Mouse (Mus musculus): ENCODE data around the gene Btbd11. TPM values are rescaled to one million over a fixed set of nuclear protein-coding genes. Genes with fewer than 3 reads are reported as not detected.

Btbd11 gene
- polyA plus RNA-seq, 1 experiment from 2014 or later: 28.7 TPM

DNA sequence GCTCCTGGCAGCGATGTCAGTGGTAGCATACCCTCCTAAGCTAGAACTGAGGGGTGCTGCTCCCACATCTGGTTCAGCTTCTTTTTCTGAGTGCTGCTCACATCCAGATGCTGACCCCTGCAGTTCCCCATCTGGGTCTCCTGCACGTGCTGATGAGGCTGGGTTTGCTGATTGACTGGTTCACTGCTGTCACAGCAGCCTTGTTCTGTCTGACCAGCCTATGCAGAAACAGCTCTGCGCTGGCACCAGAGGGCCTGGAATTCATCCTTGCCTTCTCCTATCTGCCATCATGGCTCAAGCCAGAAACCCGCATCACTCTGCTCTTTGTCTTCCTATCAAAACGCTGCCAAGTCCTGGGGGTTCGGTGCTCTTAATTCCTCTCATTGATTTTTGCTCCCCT, 95.9 kb downstream of the Btbd11 start:
- DNase-seq (ENCODE audit: low spot score) (no peak), ATAC-seq (ENCODE audit: low FRiP score) (peak; percentile 65)
- H3K4me3 ChIP-seq (replicated peaks; ENCODE audit: low read length): no peak overlapping the region
- no peak overlapping the region for H3K9ac ChIP-seq
- no peak overlapping the region for H3K4me2 ChIP-seq (replicated peaks)
- no peaks in the 10 kb centered on the region for H3K9me3 ChIP-seq (ENCODE audit: control insufficient read depth, low read length)
- H3K36me3 ChIP-seq (replicated peaks; ENCODE audit: control insufficient read depth, insufficient read depth): no peaks in the 10 kb centered on the region
- no peaks in the 10 kb centered on the region for H3K27me3 ChIP-seq (ENCODE audit: control insufficient read depth, insufficient read depth, low read length)
- H3K27ac ChIP-seq: peak overlapping the region; percentile 49
- H3K4me1 ChIP-seq (replicated peaks; ENCODE audit: control insufficient read depth, insufficient read depth, low read length): peaks cover 31% of the 10 kb centered on the region
- 15% methylated on average over 6 of the region's 6 CpGs for WGBS

DNA sequence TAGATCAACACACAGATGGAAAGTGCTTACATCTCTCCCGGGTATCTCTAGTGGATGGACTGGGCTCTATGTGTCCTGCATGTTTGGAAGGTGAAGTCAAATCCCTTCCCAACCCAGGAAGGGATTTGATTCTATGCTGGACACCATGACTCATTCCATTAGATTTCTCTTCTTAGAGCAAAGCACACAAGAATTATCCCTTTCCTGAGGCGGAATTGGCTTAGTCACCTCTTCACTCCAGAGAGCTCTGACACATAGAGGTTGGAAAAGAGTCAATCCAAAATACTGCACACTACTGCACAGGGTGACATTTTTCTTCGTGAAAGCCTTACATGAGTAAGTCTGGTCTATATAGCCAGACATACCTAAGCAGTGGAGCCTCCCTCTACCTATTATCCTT, 99.8 kb downstream of the Btbd11 start:
- ATAC-seq (ENCODE audit: low FRiP score): no peak
- Histone ChIP-seq H3K9ac (no peak overlapping the region), H3K27ac (no peak overlapping the region), H3K4me2 (replicated peaks) (no peak overlapping the region), H3K9me3 (ENCODE audit: control insufficient read depth, low read length) (no peaks in the 10 kb centered on the region), H3K4me1 (replicated peaks; ENCODE audit: control insufficient read depth, insufficient read depth, low read length) (peaks cover 16% of the 10 kb centered on the region), H3K27me3 (ENCODE audit: control insufficient read depth, insufficient read depth, low read length) (no peaks in the 10 kb centered on the region), H3K36me3 (replicated peaks; ENCODE audit: control insufficient read depth, insufficient read depth) (no peaks in the 10 kb centered on the region), H3K4me3 (replicated peaks; ENCODE audit: low read length) (no peak overlapping the region)
- no peak for DNase-seq (ENCODE audit: low spot score)
- 92% methylated on average over 3 of the region's 3 CpGs for WGBS

GRCm38 (mm10) chr10:85492583-85492982, 106.0 kb downstream of the Btbd11 start:
- WGBS: 89% methylated on average over 2 of the region's 2 CpGs
- Histone ChIP-seq H3K4me1 (replicated peaks; ENCODE audit: control insufficient read depth, insufficient read depth, low read length) (no peaks in the 10 kb centered on the region), H3K4me3 (replicated peaks; ENCODE audit: low read length) (no peak overlapping the region), H3K9ac (no peak overlapping the region), H3K4me2 (replicated peaks) (no peak overlapping the region), H3K9me3 (ENCODE audit: control insufficient read depth, low read length) (no peaks in the 10 kb centered on the region), H3K36me3 (replicated peaks; ENCODE audit: control insufficient read depth, insufficient read depth) (no peaks in the 10 kb centered on the region), H3K27ac (no peak overlapping the region), H3K27me3 (ENCODE audit: control insufficient read depth, insufficient read depth, low read length) (no peaks in the 10 kb centered on the region)
- DNase-seq (ENCODE audit: low spot score) (no peak), ATAC-seq (ENCODE audit: low FRiP score) (no peak)

DNA sequence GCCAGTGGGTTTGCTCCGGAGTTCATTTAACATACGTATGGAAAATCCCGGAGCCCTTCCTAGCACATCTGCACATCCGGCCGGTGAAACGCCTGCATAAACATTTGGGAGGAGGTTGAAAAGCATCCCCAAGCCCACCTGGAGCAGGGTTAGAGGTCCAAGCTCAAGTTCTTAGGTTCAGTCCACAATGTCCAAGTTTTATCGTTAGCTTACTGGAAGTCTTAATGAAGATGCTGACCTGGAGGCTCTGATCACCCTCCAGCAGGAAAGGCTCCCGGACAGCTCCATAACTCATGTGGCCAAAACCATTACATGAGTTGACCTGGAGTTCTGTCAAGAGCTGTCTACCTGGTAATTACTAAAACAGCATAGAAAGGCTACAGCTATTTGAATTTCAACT, 109.7 kb downstream of the Btbd11 start:
- no peak for DNase-seq (ENCODE audit: low spot score)
- no peak overlapping the region for H3K4me2 ChIP-seq (replicated peaks)
- H3K9ac ChIP-seq: no peak overlapping the region
- no peaks in the 10 kb centered on the region for H3K4me1 ChIP-seq (replicated peaks; ENCODE audit: control insufficient read depth, insufficient read depth, low read length)
- no peak overlapping the region for H3K27ac ChIP-seq
- no peaks in the 10 kb centered on the region for H3K27me3 ChIP-seq (ENCODE audit: control insufficient read depth, insufficient read depth, low read length)
- no peaks in the 10 kb centered on the region for H3K36me3 ChIP-seq (replicated peaks; ENCODE audit: control insufficient read depth, insufficient read depth)
- ATAC-seq (ENCODE audit: low FRiP score): no peak
- no peak overlapping the region for H3K4me3 ChIP-seq (replicated peaks; ENCODE audit: low read length)
- WGBS: 93% methylated on average over 8 of the region's 8 CpGs
- no peaks in the 10 kb centered on the region for H3K9me3 ChIP-seq (ENCODE audit: control insufficient read depth, low read length)

GRCm38 (mm10) chr10:85496981-85497380, 110.4 kb downstream of the Btbd11 start:
- Histone ChIP-seq H3K9me3 (ENCODE audit: control insufficient read depth, low read length) (no peaks in the 10 kb centered on the region), H3K4me3 (replicated peaks; ENCODE audit: low read length) (no peak overlapping the region), H3K4me2 (replicated peaks) (no peak overlapping the region), H3K36me3 (replicated peaks; ENCODE audit: control insufficient read depth, insufficient read depth) (no peaks in the 10 kb centered on the region), H3K27me3 (ENCODE audit: control insufficient read depth, insufficient read depth, low read length) (no peaks in the 10 kb centered on the region), H3K27ac (no peak overlapping the region), H3K9ac (no peak overlapping the region), H3K4me1 (replicated peaks; ENCODE audit: control insufficient read depth, insufficient read depth, low read length) (no peaks in the 10 kb centered on the region)
- DNase-seq (ENCODE audit: low spot score) (no peak), ATAC-seq (ENCODE audit: low FRiP score) (no peak)
- WGBS: 85% methylated on average over 2 of the region's 2 CpGs

DNA sequence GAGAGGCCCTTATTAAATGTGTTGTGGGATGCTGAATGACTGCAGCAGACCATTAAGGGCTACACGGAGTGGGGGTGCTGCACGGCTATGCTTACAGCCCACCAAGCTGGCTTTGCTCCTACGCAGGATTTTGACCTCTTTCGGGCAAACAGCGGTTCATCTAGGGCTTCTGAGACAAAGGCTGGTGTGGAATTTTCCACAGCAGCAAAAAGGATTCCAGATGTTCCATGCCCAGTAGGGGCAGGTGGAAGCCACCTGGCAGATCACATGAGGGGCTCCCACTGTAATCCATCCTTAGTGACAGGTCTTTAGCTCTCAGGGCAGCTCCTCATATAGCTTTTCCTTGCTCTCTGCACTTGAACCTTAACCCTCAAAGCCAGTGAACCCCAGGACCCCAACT, 111.3 kb downstream of the Btbd11 start:
- ATAC-seq (ENCODE audit: low FRiP score): no peak

GRCm38 (mm10) chr10:85500573-85501155, 114.0 kb downstream of the Btbd11 start:
- no peaks in the 10 kb centered on the region for H3K36me3 ChIP-seq (replicated peaks; ENCODE audit: control insufficient read depth, insufficient read depth)
- 46% methylated on average over 9 of the region's 9 CpGs for WGBS
- H3K4me1 ChIP-seq (replicated peaks; ENCODE audit: control insufficient read depth, insufficient read depth, low read length): no peaks in the 10 kb centered on the region
- ATAC-seq (ENCODE audit: low FRiP score) (no peak), DNase-seq (ENCODE audit: low spot score) (no peak)
- no peak overlapping the region for H3K4me3 ChIP-seq (replicated peaks; ENCODE audit: low read length)
- H3K9ac ChIP-seq: no peak overlapping the region
- no peak overlapping the region for H3K27ac ChIP-seq
- H3K27me3 ChIP-seq (ENCODE audit: control insufficient read depth, insufficient read depth, low read length): no peaks in the 10 kb centered on the region
- no peak overlapping the region for H3K4me2 ChIP-seq (replicated peaks)
- H3K9me3 ChIP-seq (ENCODE audit: control insufficient read depth, low read length): no peaks in the 10 kb centered on the region

More for the DNA sequence above, 111.3 kb downstream of the Btbd11 start:
- no peaks in the 10 kb centered on the region for H3K36me3 ChIP-seq (replicated peaks; ENCODE audit: control insufficient read depth, insufficient read depth)
- 86% methylated on average over 5 of the region's 5 CpGs for WGBS
- no peaks in the 10 kb centered on the region for H3K27me3 ChIP-seq (ENCODE audit: control insufficient read depth, insufficient read depth, low read length)
- H3K9me3 ChIP-seq (ENCODE audit: control insufficient read depth, low read length): no peaks in the 10 kb centered on the region
- DNase-seq (ENCODE audit: low spot score): no peak
- H3K4me1 ChIP-seq (replicated peaks; ENCODE audit: control insufficient read depth, insufficient read depth, low read length): no peaks in the 10 kb centered on the region
- H3K4me2 ChIP-seq (replicated peaks): no peak overlapping the region
- no peak overlapping the region for H3K4me3 ChIP-seq (replicated peaks; ENCODE audit: low read length)
- H3K27ac ChIP-seq: no peak overlapping the region
- no peak overlapping the region for H3K9ac ChIP-seq

DNA sequence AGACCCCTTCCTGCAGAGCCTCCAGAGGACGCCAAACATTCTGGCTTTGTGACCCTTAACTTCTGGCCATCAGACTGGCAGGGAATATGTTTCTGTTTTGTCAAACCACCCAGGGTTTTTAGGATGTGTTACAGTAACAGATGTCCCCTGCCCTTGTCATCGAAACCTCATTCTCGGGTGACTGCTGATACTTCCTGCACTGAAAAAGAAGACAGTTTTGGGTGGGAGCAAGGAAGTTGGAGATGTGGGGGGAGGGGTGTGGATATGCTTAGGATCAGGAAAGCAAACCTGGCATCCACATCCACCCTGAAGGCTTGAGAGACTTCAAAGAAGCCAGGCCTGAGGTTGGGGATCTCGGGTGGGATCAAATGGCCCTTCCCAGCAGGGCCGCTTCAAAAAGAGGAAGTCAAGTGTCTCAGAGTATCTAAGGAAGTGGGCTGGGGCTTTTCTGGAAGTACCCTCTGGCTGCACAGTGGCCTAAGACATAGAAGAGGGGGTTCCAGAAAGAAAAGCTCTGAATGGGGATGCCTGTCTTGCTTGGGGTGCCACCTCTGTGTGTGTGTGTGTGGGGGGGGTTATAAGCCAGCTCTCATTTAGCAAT, 115.5 kb downstream of the Btbd11 start:
- no peak for DNase-seq (ENCODE audit: low spot score)
- H3K9me3 ChIP-seq (ENCODE audit: control insufficient read depth, low read length): no peaks in the 10 kb centered on the region
- H3K4me3 ChIP-seq (replicated peaks; ENCODE audit: low read length): no peak overlapping the region
- no peak overlapping the region for H3K9ac ChIP-seq
- no peak overlapping the region for H3K4me2 ChIP-seq (replicated peaks)
- H3K27me3 ChIP-seq (ENCODE audit: control insufficient read depth, insufficient read depth, low read length): no peaks in the 10 kb centered on the region
- no peaks in the 10 kb centered on the region for H3K36me3 ChIP-seq (replicated peaks; ENCODE audit: control insufficient read depth, insufficient read depth)
- ATAC-seq (ENCODE audit: low FRiP score): no peak
- 65% methylated on average over 5 of the region's 5 CpGs for WGBS
- H3K4me1 ChIP-seq (replicated peaks; ENCODE audit: control insufficient read depth, insufficient read depth, low read length): no peaks in the 10 kb centered on the region
- H3K27ac ChIP-seq: no peak overlapping the region

DNA sequence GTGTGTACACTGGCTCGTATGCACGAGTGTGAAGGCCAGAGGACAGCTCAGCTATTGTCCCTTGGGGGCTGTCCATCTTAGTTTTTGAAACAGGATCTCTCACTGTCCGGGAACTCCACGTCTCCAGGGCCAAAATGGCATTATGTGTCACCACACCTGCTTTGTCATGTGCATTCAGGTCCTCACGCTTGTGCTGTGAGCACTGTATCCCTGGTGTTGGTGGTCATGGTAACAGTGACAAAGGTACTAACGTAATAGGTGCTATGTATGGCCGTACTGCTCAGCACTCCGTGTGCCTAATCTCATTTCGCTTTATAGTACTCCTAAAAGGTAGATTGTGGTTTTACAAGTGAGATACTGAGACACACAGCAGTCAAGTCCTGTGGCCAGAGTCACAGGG, 116.0 kb downstream of the Btbd11 start:
- no peaks in the 10 kb centered on the region for H3K36me3 ChIP-seq (replicated peaks; ENCODE audit: control insufficient read depth, insufficient read depth)
- H3K4me1 ChIP-seq (replicated peaks; ENCODE audit: control insufficient read depth, insufficient read depth, low read length): no peaks in the 10 kb centered on the region
- H3K27ac ChIP-seq: no peak overlapping the region
- H3K27me3 ChIP-seq (ENCODE audit: control insufficient read depth, insufficient read depth, low read length): no peaks in the 10 kb centered on the region
- DNase-seq (ENCODE audit: low spot score) (no peak), ATAC-seq (ENCODE audit: low FRiP score) (no peak)
- H3K4me2 ChIP-seq (replicated peaks): no peak overlapping the region
- WGBS: 62% methylated on average over 9 of the region's 9 CpGs
- H3K9me3 ChIP-seq (ENCODE audit: control insufficient read depth, low read length): no peaks in the 10 kb centered on the region
- no peak overlapping the region for H3K4me3 ChIP-seq (replicated peaks; ENCODE audit: low read length)
- no peak overlapping the region for H3K9ac ChIP-seq

DNA sequence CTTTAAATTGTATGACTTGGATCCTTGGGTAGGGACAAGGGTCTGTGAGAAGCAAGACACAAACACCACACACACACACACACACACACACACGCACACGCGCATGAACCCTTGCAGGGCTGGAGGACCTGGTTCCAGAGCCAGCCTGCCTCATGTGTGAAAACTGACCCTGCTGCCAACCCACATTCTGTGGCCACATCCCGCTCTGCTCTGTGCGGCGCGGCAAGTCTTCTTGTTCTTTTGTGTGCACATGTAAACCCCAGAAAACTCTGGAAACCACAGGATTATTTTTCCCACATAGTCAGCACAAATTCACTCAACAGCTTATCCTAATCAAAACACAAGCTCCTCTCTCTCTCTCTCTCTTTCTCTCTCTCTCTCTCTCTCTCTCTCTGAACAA, 116.8 kb downstream of the Btbd11 start:
- WGBS: 85% methylated on average over 7 of the region's 7 CpGs
- ATAC-seq (ENCODE audit: low FRiP score): no peak
- H3K9ac ChIP-seq: no peak overlapping the region
- H3K36me3 ChIP-seq (replicated peaks; ENCODE audit: control insufficient read depth, insufficient read depth): no peaks in the 10 kb centered on the region
- no peak overlapping the region for H3K27ac ChIP-seq
- no peaks in the 10 kb centered on the region for H3K9me3 ChIP-seq (ENCODE audit: control insufficient read depth, low read length)
- H3K27me3 ChIP-seq (ENCODE audit: control insufficient read depth, insufficient read depth, low read length): no peaks in the 10 kb centered on the region
- H3K4me2 ChIP-seq (replicated peaks): no peak overlapping the region
- DNase-seq (ENCODE audit: low spot score): no peak
- no peak overlapping the region for H3K4me3 ChIP-seq (replicated peaks; ENCODE audit: low read length)
- H3K4me1 ChIP-seq (replicated peaks; ENCODE audit: control insufficient read depth, insufficient read depth, low read length): no peaks in the 10 kb centered on the region
